Comparison of ENCODE assay signal across 8 mouse cellular contexts in genomic region chr12:51844771-51845256, GRCm38 (mm10). TPM values are rescaled to one million over a fixed set of nuclear protein-coding genes. Genes with fewer than 3 reads are reported as not detected.
DNase-seq lines count a peak whose midpoint lies in the region; ATAC-seq lines count a peak whose summit lies in the region.

No protein-coding gene starts in this region.

- peak; percentile 96 for ATAC-seq in hindbrain, embryonic 11.5 days (ENCODE audit: low FRiP score)

- peak overlapping the region; percentile 51 for H3K4me3 ChIP-seq in hindbrain, embryonic 11.5 days (ENCODE audit: low read depth, low read length)

- H3K4me2 ChIP-seq in hindbrain, embryonic 11.5 days (replicated peaks; ENCODE audit: low read depth, low read length) = peak overlapping the region; percentile 57

- under 1% methylated on average over 17 of the region's 17 CpGs for WGBS in hindbrain, embryonic 11.5 days

- H3K27me3 ChIP-seq in hindbrain, embryonic 11.5 days (ENCODE audit: control insufficient read depth, insufficient read depth, low read length) = no peaks in the 10 kb centered on the region

- no peaks in the 10 kb centered on the region for H3K9me3 ChIP-seq in hindbrain, embryonic 11.5 days (ENCODE audit: control insufficient read depth, low read length)

- H3K9ac ChIP-seq in hindbrain, embryonic 11.5 days (ENCODE audit: low read depth, low read length) = peak overlapping the region; percentile 54

- peak; percentile 90 for DNase-seq in MN1 (ENCODE audit: low spot score)
- peak; percentile 93 for DNase-seq in cerebellum, adult 9-11 months
- peak; percentile 88 to 96 for DNase-seq in frontal cortex, adult 2 months (ENCODE audit: extremely low spot score in 1 of 2, low spot score in 1 of 2)
- peak; percentile 92 for DNase-seq in hindbrain, embryonic 11.5 days (ENCODE audit: low spot score)
- DNase-seq in layer of hippocampus, postnatal 10 days (ENCODE audit: low spot score in 2 of 2) = peak; percentile 89 to 92
- peak; percentile 96 for DNase-seq in lung, postnatal 10 days
- DNase-seq in ovary, postnatal 36 days (ENCODE audit: low spot score) = peak; percentile 92
- peak; percentile 93 for DNase-seq in thymus, postnatal 25 days

- H3K36me3 ChIP-seq in hindbrain, embryonic 11.5 days (ENCODE audit: control insufficient read depth, insufficient read depth, low read length) = no peaks in the 10 kb centered on the region

- no peaks in the 10 kb centered on the region for H3K4me1 ChIP-seq in hindbrain, embryonic 11.5 days (replicated peaks; ENCODE audit: control insufficient read depth, insufficient read depth, low read length)

- 0 out of 2 replicates have a peak overlapping the region, but pooled peaks have one; percentile 44 for H3K27ac ChIP-seq in hindbrain, embryonic 11.5 days (ENCODE audit: low read depth, low read length)

RNA-seq across cellular contexts. Expression of gene Hectd1, which starts 15.5 kb away (rescaled TPM):
- 33.6 and 35.3 TPM in 2 replicates for polyA plus RNA-seq in frontal cortex, adult 2 months (2012; rRNA removed)
- polyA plus RNA-seq in hindbrain, embryonic 11.5 days (2014; fragmentation: Nextera tagmentation; extraction: Ambion mirVana) = 35.0 and 44.5 TPM in 2 replicates
- total RNA-seq in layer of hippocampus, postnatal 10 days (2021) = 10 to 100 TPM; 87.0 to 87.2 TPM

Comparison
In these comparisons a context has a peak if more than half of its experiments do, and no peak if none do; other contexts are left out.
1. Peak in every context shown above with its lines: DNase-seq, ATAC-seq, H3K4me3 ChIP-seq and H3K27ac ChIP-seq.